Mouse (Mus musculus) gastrocnemius, postnatal 36 days (tissue): Measurements from ENCODE around the gene Arhgef11. TPM values are rescaled to one million over a fixed set of nuclear protein-coding genes. Genes with fewer than 3 reads are reported as not detected.

ENCODE experiments used
- DNase-seq, 2 experiments: peaks; one replicate each; pipeline ENCODE4 v3.0.0; 2022
- intact Hi-C: fragments of 180-260 bp; cut with DNase I; formaldehyde crosslinking; loops from one replicate; pipeline ENCODE4 v1.15.1; 2025
- total RNA-seq, 2 experiments: library from RNA; stranded (reverse); gene quantifications; 2 replicates each; pipeline ENCODE4 v1.2.3; 2021

Arhgef11 gene
- total RNA-seq, 2 experiments from 2014 or later: 16.5 to 16.9 TPM

DNA sequence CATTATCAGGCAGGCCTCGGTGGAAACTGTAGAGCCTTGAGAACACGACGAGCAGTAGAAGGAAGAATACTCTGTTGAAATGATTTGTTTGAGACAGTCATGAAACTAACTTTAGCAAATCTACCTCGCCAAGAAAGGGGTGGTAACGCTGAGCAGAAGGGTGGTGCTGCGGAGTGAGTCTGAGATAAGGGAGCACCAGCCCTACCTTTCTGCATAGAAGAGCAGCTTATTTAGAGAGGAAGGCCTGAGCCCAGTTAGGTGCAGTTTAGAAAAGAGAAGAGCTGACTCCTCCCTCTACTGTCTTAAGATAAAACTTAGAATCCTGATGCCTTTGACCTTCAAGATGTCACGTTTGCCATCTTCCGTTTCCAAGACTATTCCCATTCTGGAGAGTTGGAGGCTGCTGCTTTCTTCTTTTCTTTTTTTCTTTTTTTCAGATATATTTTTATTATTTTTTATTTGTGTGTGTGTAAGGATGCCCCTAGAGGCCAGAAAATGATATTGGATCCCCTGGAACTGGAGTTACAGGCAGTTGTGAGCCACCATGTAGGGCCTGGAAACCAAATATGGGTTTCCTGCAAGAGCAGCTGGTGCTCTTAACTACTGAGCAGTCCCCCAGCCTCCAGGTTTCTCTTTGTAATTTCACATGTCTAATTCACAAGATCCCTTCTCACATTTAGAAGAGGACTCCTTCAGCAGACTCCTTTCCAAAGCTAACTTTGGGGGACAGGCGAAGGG is 42.5 kb downstream of the Arhgef11 start:
- intact Hi-C loops: no loop called here

GRCm38 (mm10) chr3:87660479-87660878 is 43.1 kb downstream of the Arhgef11 start:
- no peak for DNase-seq
- intact Hi-C loops: no loop called here

More for the DNA sequence above, 42.5 kb downstream of the Arhgef11 start:
- DNase-seq: no peak

GRCm38 (mm10) chr3:87661291-87661690 is 43.9 kb downstream of the Arhgef11 start:
- intact Hi-C loops: no loop called here
- no peak for DNase-seq

GRCm38 (mm10) chr3:87718525-87718924 is 101.2 kb downstream of the Arhgef11 start:
- intact Hi-C loops: no loop called here
- no peak for DNase-seq

GRCm38 (mm10) chr3:87724556-87724955 is 107.2 kb downstream of the Arhgef11 start:
- DNase-seq: no peak
- intact Hi-C loops: no loop called here

DNA sequence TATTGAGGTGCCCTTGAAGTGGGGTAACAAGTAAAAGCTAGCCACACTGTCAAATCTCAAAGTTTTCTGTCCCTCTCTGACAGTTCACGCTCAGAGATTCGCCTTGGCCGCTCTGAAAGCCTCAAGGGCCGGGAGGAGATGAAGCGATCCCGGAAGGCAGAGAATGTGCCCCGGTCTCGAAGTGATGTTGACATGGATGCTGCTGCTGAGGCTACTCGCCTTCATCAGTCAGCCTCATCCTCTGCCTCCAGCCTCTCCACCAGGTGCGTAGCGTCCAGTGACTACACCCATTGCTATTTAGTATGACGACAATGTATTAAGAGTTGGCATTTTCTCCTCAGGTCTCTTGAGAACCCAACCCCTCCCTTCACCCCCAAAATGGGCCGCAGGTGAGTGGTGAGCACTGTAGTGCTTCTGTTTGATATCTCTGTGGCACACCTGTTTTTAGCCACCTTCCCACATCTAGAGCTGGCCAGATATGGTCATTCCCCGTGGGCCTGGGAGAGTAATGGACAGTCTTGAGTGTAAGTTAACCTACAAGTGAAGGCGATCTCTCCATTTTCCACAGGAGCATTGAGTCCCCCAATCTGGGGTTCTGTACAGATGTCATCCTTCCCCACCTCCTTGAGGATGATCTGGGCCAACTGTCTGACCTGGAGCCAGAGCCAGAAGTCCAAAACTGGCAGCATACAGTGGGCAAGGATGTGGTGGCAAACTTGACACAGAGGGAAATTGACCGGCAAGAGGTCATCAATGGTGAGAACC is 108.2 kb downstream of the Arhgef11 start:
- intact Hi-C loops: no loop called here
- no peak for DNase-seq

GRCm38 (mm10) chr3:87726191-87726590 is 108.8 kb downstream of the Arhgef11 start:
- no peak for DNase-seq
- intact Hi-C loops: no loop called here

- peak in 1 of 2 experiments; percentile 7 for DNase-seq
- intact Hi-C loops: no loop called here
Observed at GRCm38 (mm10) chr3:87728696-87729095, 111.3 kb downstream of the Arhgef11 start.

DNA sequence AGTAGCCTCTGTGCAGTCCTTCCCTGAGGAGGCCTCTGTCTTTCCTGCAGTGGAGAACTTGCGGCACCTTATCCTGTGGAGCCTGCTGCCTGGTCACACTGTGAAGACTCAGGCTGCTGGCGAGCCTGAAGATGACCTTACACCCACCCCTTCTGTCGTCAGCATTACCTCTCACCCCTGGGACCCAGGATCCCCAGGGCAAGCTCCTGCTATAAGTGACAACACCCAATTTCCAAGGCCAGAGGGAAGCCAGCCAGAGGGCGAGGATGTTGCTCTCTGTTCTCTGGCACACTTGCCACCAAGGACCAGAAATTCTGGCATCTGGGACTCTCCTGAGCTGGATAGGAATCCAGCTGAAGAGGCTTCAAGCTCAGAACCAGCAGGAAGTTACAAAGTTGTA is 115.7 kb downstream of the Arhgef11 start:
- intact Hi-C loops: no loop called here
- DNase-seq: no peak

DNA sequence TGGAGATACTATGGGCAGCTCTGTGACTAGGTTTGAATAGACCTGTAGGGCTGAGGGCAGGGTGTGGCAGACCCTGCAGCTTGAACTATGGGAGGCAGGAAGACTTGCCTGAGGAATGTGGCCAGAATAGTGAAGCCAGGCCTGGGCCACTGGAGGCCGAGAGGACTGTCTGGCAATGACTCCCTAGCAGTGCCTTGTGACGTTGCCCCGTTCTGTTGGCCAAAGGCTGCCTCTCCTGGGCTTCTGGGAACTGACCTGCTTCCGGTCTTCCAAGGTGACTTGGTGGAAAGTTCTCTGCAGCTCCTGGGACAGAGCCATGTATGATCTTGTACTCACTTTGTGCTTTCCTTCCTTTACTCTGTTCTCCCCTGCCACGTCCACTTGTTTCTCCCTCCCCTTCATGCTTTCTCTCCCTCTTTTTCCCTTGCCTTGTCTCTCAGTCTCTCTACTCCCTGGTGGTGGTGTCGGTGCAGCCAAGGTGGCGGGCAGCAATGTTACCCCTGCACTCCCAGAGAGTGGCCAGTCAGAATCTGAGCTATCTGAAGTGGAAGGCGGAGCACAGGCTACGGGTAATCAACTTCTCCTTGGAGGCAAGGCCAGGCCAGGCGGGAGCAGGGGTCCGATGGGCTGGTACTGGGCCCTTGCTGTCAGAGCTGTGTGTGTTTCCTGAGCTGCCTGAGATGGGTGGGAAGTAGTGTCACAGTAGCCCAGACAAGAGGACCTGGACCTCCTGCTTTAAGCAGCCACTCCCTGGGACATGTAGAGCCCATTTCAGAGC is 116.8 kb downstream of the Arhgef11 start:
- DNase-seq: no peak
- intact Hi-C loops: no loop called here

DNA sequence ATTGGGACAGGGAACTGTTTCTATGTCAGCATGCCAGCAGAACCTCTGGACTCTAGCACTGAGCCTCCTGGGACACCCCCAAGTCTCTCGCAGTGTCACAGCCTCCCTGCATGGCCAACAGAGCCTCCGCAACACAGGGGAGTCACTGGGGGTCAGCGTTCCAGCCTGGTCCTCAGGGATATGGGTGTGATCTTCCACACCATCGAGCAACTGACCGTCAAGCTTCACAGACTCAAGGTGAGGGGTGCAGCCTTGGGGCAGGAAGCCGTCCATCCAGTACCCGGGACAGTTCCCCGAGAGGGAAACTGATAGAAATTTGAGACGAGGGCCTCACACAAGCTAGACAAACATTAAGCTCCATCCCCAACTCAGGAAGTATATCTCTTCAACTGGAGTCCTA is 118.0 kb downstream of the Arhgef11 start:
- intact Hi-C loops: no loop called here
- DNase-seq: no peak

- no peak for DNase-seq
- intact Hi-C loops: no loop called here
Observed at GRCm38 (mm10) chr3:87738906-87739305, 121.5 kb downstream of the Arhgef11 start.

DNA sequence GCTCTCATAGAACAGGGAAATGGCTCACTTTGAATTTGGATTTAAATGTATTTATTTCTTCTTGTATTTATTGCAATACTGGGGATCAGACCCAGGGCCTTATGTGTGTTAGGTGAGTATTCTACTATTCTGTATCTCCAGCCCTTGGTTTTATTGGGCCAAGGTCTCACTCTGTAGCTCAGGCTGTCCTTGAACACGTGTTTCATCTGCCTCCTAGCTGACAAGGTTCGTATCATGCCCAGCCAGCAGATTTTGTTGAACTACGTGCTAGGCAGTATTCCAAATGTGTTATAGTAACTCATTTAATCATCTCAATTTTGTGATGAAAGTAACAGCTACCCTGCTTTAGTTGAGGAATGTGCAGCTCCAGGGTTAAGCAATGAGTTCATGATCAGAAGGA is 124.7 kb downstream of the Arhgef11 start:
- intact Hi-C loops: no loop called here
- DNase-seq: no peak

DNA sequence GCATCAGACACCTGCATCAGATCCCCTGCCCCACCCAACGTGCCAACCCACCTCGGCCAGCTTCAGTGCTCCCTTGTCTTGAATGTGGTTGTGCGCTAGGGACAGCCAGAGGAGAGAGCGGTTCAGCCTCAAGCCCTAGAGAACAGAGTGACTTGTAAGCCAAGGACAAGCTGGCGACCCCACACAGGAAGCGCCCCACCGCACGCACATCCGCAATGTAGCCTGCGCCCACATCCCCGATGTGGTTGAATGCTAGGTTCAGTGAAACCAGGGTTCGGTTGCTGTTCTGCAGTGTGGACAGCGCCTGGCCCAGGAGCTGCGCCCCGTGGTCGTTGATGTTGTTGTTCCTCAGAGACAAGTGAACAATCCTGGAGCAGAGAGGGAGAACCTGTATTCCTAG is 125.4 kb downstream of the Arhgef11 start:
- no peak for DNase-seq
- intact Hi-C loops: no loop called here

DNA sequence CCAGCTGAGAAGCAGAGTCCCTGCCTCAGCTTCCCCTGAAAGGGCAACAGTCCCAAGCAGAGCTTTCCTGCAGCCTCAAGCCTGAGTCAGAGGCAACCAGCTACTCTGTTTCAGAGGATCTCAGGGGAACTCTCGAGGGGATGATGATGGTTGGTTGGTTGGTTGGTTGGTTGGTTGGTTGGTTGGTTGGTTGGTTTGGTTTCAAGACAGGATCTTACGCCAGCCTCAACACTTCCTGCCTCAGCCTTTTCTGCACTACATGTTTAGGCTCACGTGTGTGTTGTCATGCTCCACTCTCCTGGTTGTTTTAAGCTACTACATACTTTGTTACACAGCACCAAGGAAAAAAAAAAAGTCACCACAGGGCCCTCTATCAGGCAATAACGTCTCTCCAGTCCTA is 126.6 kb downstream of the Arhgef11 start:
- DNase-seq: no peak
- intact Hi-C loops: no loop called here

GRCm38 (mm10) chr3:87745036-87745659 is 127.8 kb downstream of the Arhgef11 start:
- intact Hi-C loops: no loop called here
- DNase-seq: no peak

DNA sequence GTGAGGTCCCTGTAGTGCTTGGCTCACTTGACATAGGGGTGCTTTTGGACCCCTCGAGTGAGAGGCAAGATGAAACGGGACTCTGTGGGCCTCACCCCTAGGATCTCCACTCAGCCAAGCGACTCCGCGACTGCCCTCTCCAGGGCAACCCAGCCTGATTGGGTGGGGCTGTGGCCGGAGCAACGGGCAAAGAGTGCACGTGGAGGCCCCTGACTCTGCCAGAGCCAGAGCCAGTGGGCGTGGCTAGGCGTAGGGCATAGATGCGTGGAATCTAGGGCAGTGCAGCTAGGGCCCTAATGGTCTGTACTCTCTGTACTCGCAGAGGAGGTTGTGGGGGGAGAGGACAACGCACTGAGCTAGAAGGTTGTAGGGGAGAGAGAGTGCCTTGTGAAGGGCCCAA is 131.1 kb downstream of the Arhgef11 start, which contains the start of gene Lrrc71:
Lrrc71 (minus strand) TSS at position 195 of the 400 bp plus-strand sequence.
- DNase-seq: no peak

DNA sequence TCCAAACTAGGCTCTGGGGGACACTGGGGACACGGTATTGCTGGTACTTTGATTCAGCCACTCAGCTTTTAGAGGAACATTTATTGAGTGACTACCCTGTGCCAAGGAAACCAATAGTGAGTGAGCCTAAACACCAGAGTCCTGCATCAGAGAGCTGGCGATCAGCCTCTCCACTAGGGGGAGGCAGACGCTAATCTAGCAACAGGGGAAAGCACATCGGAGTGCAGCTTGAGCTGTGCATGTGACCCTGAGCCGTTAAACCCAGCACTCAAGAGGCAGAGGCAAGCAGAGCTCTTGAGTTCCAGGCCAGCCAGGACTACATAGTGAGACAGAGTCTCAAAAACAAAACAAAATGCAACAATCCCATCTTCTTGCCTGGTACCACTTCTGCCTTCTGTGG is 131.7 kb downstream of the Arhgef11 start:
- peak; percentile 45 to 51 for DNase-seq
- intact Hi-C loops: loop anchor here (2.0 kb wide), 1 partner anchor 20 kb away; no protein-coding TSS in a partner anchor

More for the DNA sequence above, 131.1 kb downstream of the Arhgef11 start, which contains the start of gene Lrrc71:
- intact Hi-C loops: loop anchor here (2.0 kb wide), 1 partner anchor 20 kb away; no protein-coding TSS in a partner anchor

GRCm38 (mm10) chr3:87749977-87750376 is 132.6 kb downstream of the Arhgef11 start:
- DNase-seq: no peak
- intact Hi-C loops: loop anchor here (2.0 kb wide), 1 partner anchor 19 kb away; no protein-coding TSS in a partner anchor

GRCm38 (mm10) chr3:87752567-87752966 is 135.2 kb downstream of the Arhgef11 start:
- intact Hi-C loops: no loop called here
- DNase-seq: no peak
